Mouse (Mus musculus): ENCODE data around the gene Neu1.
A peak's percentile ranks its signal among the peaks of the same experiment; 100 is the strongest.
"Not testable (repeated sequence)": the region's sequence is repeated elsewhere in the genome, so short reads cannot be mapped to it uniquely, and the experiment has no call there.

The Neu1 gene

GRCm38 (mm10) chr17:34971694-34972068 lies 40.6 kb downstream of the Neu1 start:
- DNase-seq = not testable (repeated sequence)

GRCm38 (mm10) chr17:34972069-34972749 lies 41.2 kb downstream of the Neu1 start, which contains the start of the genes Hspa1a and Hspa1l:
Gene Hspa1a (minus strand): TSS chr17:34972156.
Gene Hspa1l (plus strand): TSS chr17:34972703.
- peak; percentile 95 for DNase-seq

- no peak for DNase-seq
These were observed 44.8 kb downstream of the Neu1 start for GRCm38 (mm10) chr17:34975581-34976492.

- DNase-seq = no peak
These were observed 45.9 kb downstream of the Neu1 start for GRCm38 (mm10) chr17:34977000-34977399.

- no peak for DNase-seq
These were observed 47.2 kb downstream of the Neu1 start for GRCm38 (mm10) chr17:34978239-34978638.

GRCm38 (mm10) chr17:34979631-34980030 lies 48.6 kb downstream of the Neu1 start:
- DNase-seq = no peak

GRCm38 (mm10) chr17:34980655-34981054 lies 49.6 kb downstream of the Neu1 start:
- DNase-seq = peak; percentile 86

- peak; percentile 94 for DNase-seq
These were observed 50.7 kb downstream of the Neu1 start, which contains the start of gene Lsm2 for GRCm38 (mm10) chr17:34981690-34982180. Gene Lsm2 (plus strand): TSS chr17:34981862.

GRCm38 (mm10) chr17:34982328-34982727 lies 51.3 kb downstream of the Neu1 start:
- DNase-seq = no peak

- peak; percentile 59 for DNase-seq
These were observed 53.2 kb downstream of the Neu1 start for GRCm38 (mm10) chr17:34984218-34984617.
